Mouse (Mus musculus): ENCODE data around the gene Pcdh15. TPM values are rescaled to one million over a fixed set of nuclear protein-coding genes. Genes with fewer than 3 reads are reported as not detected.

Gene Pcdh15
- polyA plus RNA-seq, 1 experiment from 2014 or later: 0.68 TPM

DNA sequence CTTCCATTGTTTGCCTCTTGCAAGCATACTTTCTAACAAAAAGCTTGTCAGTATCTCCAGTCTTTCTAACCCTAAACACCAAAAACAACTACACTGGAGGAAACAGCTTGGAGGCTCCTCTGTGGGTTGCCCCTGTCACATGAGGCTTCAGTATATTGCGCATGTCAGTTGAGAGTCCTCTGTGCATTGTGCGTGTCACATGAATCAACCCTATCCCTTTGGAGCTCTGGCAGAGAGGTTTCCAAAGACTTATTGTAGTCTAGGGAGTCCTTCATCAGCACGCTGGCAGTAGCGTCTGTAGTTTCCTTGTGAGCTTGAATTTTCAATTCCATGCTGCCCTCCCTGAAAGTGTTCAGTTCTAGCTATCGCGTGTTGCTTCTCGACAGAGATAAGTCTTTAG, 1236.3 kb downstream of the Pcdh15 start:
- no peaks in the 10 kb centered on the region for H3K27me3 ChIP-seq (ENCODE audit: control insufficient read depth, insufficient read depth, low read length)
- ATAC-seq (ENCODE audit: low FRiP score, low TSS enrichment) (no peak), DNase-seq (ENCODE audit: low spot score) (no peak)
- H3K4me2 ChIP-seq (replicated peaks; ENCODE audit: low read depth): no peak overlapping the region
- H3K4me1 ChIP-seq (replicated peaks; ENCODE audit: control insufficient read depth, insufficient read depth): no peaks in the 10 kb centered on the region
- H3K9ac ChIP-seq (ENCODE audit: low read length): no peak overlapping the region
- H3K9me3 ChIP-seq (ENCODE audit: control insufficient read depth, low read length): no peaks in the 10 kb centered on the region
- WGBS: 88% methylated on average over 7 of the region's 7 CpGs
- no peak overlapping the region for H3K27ac ChIP-seq (replicated peaks)
- H3K36me3 ChIP-seq (ENCODE audit: control insufficient read depth, insufficient read depth, low read length): no peaks in the 10 kb centered on the region
- H3K4me3 ChIP-seq (ENCODE audit: low read depth, low read length): no peak overlapping the region
- TF ChIP-seq CTCF (IDR thresholded peaks at IDR 0.05; ENCODE audit: low read depth) (no peak), EP300 (optimal IDR thresholded peaks at IDR 0.05) (no peak)

GRCm38 (mm10) chr10:74339247-74340160, 1240.4 kb downstream of the Pcdh15 start:
- Histone ChIP-seq H3K4me1 (replicated peaks; ENCODE audit: control insufficient read depth, insufficient read depth) (no peaks in the 10 kb centered on the region), H3K4me2 (replicated peaks; ENCODE audit: low read depth) (no peak overlapping the region), H3K9ac (ENCODE audit: low read length) (no peak overlapping the region), H3K27ac (replicated peaks) (no peak overlapping the region), H3K4me3 (ENCODE audit: low read depth, low read length) (no peak overlapping the region), H3K9me3 (ENCODE audit: control insufficient read depth, low read length) (no peaks in the 10 kb centered on the region), H3K27me3 (ENCODE audit: control insufficient read depth, insufficient read depth, low read length) (no peaks in the 10 kb centered on the region), H3K36me3 (ENCODE audit: control insufficient read depth, insufficient read depth, low read length) (no peaks in the 10 kb centered on the region)
- no peak for DNase-seq (ENCODE audit: low spot score)
- TF ChIP-seq EP300 (optimal IDR thresholded peaks at IDR 0.05): no peak
- TF ChIP-seq CTCF (IDR thresholded peaks at IDR 0.05; ENCODE audit: low read depth): no peak
- no peak for ATAC-seq (ENCODE audit: low FRiP score, low TSS enrichment)
- WGBS: 64% methylated on average over 3 of the region's 3 CpGs

DNA sequence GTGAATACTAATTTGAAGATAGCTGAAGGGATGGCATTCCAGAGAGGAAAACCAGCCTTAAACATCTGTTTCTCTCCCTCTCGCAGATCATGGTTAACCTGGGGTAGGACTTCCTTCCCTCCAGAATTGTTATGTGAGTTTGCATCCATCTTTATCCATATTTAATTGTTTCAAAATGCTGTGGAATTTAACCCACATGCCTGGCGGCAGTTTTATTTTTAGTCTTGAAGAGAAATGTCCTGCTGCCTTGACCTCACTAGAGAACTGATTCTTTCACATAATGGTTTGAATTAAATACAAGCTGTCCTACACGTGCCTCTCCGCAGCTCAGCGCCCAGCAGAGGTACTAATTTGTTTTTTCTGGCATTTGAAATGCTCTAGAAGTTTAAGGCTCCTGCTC, 1260.4 kb downstream of the Pcdh15 start:
- Histone ChIP-seq H3K27ac (replicated peaks) (no peak overlapping the region), H3K4me3 (ENCODE audit: low read depth, low read length) (no peak overlapping the region), H3K9me3 (ENCODE audit: control insufficient read depth, low read length) (no peaks in the 10 kb centered on the region), H3K9ac (ENCODE audit: low read length) (no peak overlapping the region), H3K4me2 (replicated peaks; ENCODE audit: low read depth) (no peak overlapping the region), H3K4me1 (replicated peaks; ENCODE audit: control insufficient read depth, insufficient read depth) (no peaks in the 10 kb centered on the region), H3K27me3 (ENCODE audit: control insufficient read depth, insufficient read depth, low read length) (no peaks in the 10 kb centered on the region), H3K36me3 (ENCODE audit: control insufficient read depth, insufficient read depth, low read length) (no peaks in the 10 kb centered on the region)
- WGBS: 70% methylated on average over 5 of the region's 5 CpGs
- DNase-seq (ENCODE audit: low spot score) (no peak), ATAC-seq (ENCODE audit: low FRiP score, low TSS enrichment) (no peak)
- TF ChIP-seq CTCF (IDR thresholded peaks at IDR 0.05; ENCODE audit: low read depth): no peak
- TF ChIP-seq EP300 (optimal IDR thresholded peaks at IDR 0.05): no peak

DNA sequence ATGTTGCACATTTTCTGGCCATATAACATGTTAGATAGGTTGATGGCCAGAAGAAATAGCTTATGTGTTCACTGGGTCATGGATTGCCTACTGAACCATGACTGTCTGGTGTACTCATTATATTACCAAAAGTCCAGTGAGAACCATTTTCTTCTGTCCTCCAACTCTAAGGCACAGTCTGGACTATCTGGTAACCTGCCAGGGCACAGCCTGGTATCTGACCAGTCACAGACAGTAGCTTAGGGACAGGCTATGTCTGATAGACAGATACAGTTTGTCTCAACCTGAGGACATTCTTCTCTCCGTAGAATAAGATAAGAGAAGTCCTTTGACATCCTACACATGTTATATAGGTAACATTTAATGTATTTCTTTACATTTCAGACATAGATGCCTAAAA, 1279.6 kb downstream of the Pcdh15 start:
- H3K4me2 ChIP-seq (replicated peaks; ENCODE audit: low read depth): no peak overlapping the region
- H3K9ac ChIP-seq (ENCODE audit: low read length): no peak overlapping the region
- ATAC-seq (ENCODE audit: low FRiP score, low TSS enrichment) (no peak), DNase-seq (ENCODE audit: low spot score) (no peak)
- no peaks in the 10 kb centered on the region for H3K4me1 ChIP-seq (replicated peaks; ENCODE audit: control insufficient read depth, insufficient read depth)
- H3K9me3 ChIP-seq (ENCODE audit: control insufficient read depth, low read length): no peaks in the 10 kb centered on the region
- H3K36me3 ChIP-seq (ENCODE audit: control insufficient read depth, insufficient read depth, low read length): no peaks in the 10 kb centered on the region
- no peak overlapping the region for H3K27ac ChIP-seq (replicated peaks)
- TF ChIP-seq CTCF (IDR thresholded peaks at IDR 0.05; ENCODE audit: low read depth) (no peak), EP300 (optimal IDR thresholded peaks at IDR 0.05) (no peak)
- H3K27me3 ChIP-seq (ENCODE audit: control insufficient read depth, insufficient read depth, low read length): no peaks in the 10 kb centered on the region
- WGBS: 76% methylated on average over 1 of the region's 1 CpGs
- no peak overlapping the region for H3K4me3 ChIP-seq (ENCODE audit: low read depth, low read length)

DNA sequence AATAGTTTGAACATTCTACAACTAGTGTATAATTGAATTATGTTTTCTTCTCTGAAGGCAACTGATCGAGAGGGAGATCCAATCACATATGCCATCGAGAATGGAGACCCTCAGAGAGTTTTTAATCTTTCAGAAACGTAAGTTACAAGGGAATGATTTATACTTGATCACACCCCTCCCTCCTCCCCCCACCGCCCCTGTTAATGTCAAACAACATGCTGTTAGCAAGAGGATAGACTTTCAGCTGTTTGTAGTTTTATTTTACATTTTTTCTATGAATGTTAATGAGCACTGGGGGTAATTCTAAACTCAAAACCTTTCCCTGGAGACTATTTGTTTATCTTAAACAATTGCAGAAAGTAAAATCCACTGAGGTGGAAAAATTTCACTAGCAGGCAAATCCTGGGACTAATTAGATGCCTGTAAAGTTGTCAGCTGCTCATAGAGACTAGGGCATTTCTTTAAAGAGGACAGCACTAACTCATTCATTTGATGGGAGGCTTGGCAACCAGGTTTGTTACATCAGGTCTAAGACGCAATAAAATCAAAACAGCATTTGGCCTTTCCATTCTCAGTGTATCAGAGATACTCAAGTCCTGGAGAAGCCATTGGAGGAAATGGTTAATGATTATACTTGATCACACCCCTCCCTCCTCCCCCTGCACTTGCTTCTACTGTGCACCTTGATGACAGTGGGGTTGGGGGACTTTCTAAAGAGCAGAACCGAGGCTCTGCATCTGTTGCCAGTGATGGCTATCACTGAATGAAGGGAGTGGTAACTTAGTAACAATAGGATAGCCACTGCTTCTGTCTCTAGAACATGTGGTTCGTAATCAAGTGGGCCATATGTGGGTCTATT, 1280.4 kb downstream of the Pcdh15 start:
- Histone ChIP-seq H3K27ac (replicated peaks) (no peak overlapping the region), H3K9ac (ENCODE audit: low read length) (no peak overlapping the region), H3K4me2 (replicated peaks; ENCODE audit: low read depth) (no peak overlapping the region), H3K4me1 (replicated peaks; ENCODE audit: control insufficient read depth, insufficient read depth) (no peaks in the 10 kb centered on the region), H3K4me3 (ENCODE audit: low read depth, low read length) (no peak overlapping the region), H3K27me3 (ENCODE audit: control insufficient read depth, insufficient read depth, low read length) (no peaks in the 10 kb centered on the region), H3K36me3 (ENCODE audit: control insufficient read depth, insufficient read depth, low read length) (no peaks in the 10 kb centered on the region), H3K9me3 (ENCODE audit: control insufficient read depth, low read length) (no peaks in the 10 kb centered on the region)
- 57% methylated on average over 7 of the region's 7 CpGs for WGBS
- TF ChIP-seq EP300 (optimal IDR thresholded peaks at IDR 0.05) (no peak), CTCF (IDR thresholded peaks at IDR 0.05; ENCODE audit: low read depth) (no peak)
- ATAC-seq (ENCODE audit: low FRiP score, low TSS enrichment) (no peak), DNase-seq (ENCODE audit: low spot score) (no peak)
